Mouse (Mus musculus) embryonic facial prominence, embryonic 15.5 days (tissue): ENCODE measurements around the gene Plaur. TPM values are rescaled to one million over a fixed set of nuclear protein-coding genes. Genes with fewer than 3 reads are reported as not detected.
"Not testable (repeated sequence)": the region's sequence is repeated elsewhere in the genome, so short reads cannot be mapped to it uniquely, and the experiment has no call there.

Source experiments
- ATAC-seq: fragments of 200-750 bp; cut with Nextera tagmentation; 2 replicates; pipeline ENCODE4 v1.8.0; 2017; ENCODE audit warnings: low read depth, moderate TSS enrichment; ENCODE audit not compliant: insufficient number of reproducible peaks, low FRiP score, low TSS enrichment
- H3K27ac ChIP-seq: fragments of 300-500 bp; sonication (generic); replicated peaks from 2 replicates; pipeline ENCODE4 v1.5.1; 2015; ENCODE audit warnings: mild to moderate bottlenecking, inconsistent platforms
- H3K27me3 ChIP-seq: fragments of 300-500 bp; sonication (generic); 2 replicates; pipeline ENCODE4 v1.6.1; 2015; ENCODE audit warnings: inconsistent platforms
- H3K36me3 ChIP-seq: fragments of 300-500 bp; sonication (generic); 2 replicates; pipeline ENCODE4 v1.6.1; 2015; ENCODE audit warnings: mild to moderate bottlenecking, inconsistent platforms
- H3K4me1 ChIP-seq: fragments of 300-500 bp; sonication (generic); 2 replicates; pipeline ENCODE4 v1.6.1; 2015; ENCODE audit warnings: inconsistent platforms
- H3K4me2 ChIP-seq: fragments of 300-500 bp; sonication (generic); replicated peaks from 2 replicates; pipeline ENCODE4 v1.6.1; 2015; ENCODE audit warnings: mild to moderate bottlenecking, inconsistent platforms
- H3K4me3 ChIP-seq: fragments of 300-500 bp; sonication (generic); replicated peaks from 2 replicates; pipeline ENCODE4 v1.5.1; 2015; ENCODE audit warnings: mild to moderate bottlenecking, inconsistent platforms
- H3K9ac ChIP-seq: fragments of 300-500 bp; sonication (generic); 2 replicates; pipeline ENCODE4 v1.6.1; 2015; ENCODE audit warnings: inconsistent platforms
- H3K9me3 ChIP-seq: fragments of 300-500 bp; sonication (generic); replicated peaks from 2 replicates; pipeline ENCODE4 v1.6.1; 2016; ENCODE audit warnings: inconsistent platforms
- WGBS: fragments of 180-500 bp; shearing (Covaris S2); methylation state at CpG from one replicate; pipeline ENCODE4 v1.1.7; 2015; 5-methylcytosine and 5-hydroxymethylcytosine counted together
- polyA plus RNA-seq: library from polyadenylated mRNA; unstranded; fragments of >200 nt; fragmentation: Nextera tagmentation; extraction: Ambion mirVana; gene quantifications from 2 replicates; pipeline ENCODE4 v1.2.1, GENCODE M21; 2015

The Plaur gene
- polyA plus RNA-seq, 1 experiment from 2014 or later, result 8.8 TPM

GRCm38 (mm10) chr7:24517077-24517476, 54.8 kb downstream of the Plaur start:
- H3K27ac ChIP-seq, result no peak overlapping the region
- H3K27me3 ChIP-seq, result no peaks in the 10 kb centered on the region
- no peak for ATAC-seq
- WGBS, result 40% methylated on average over 5 of the region's 5 CpGs
- H3K36me3 ChIP-seq, result peaks cover 22% of the 10 kb centered on the region
- H3K9ac ChIP-seq, result no peak overlapping the region
- no peak overlapping the region for H3K4me2 ChIP-seq
- 0 out of 2 replicates have a peak, but pooled peaks cover 7% of the 10 kb centered on the region for H3K4me1 ChIP-seq
- no peak overlapping the region for H3K4me3 ChIP-seq
- no peaks in the 10 kb centered on the region for H3K9me3 ChIP-seq

- H3K9me3 ChIP-seq, result no peaks in the 10 kb centered on the region
- 0 out of 2 replicates have a peak, but pooled peaks cover 7% of the 10 kb centered on the region for H3K4me1 ChIP-seq
- H3K9ac ChIP-seq, result no peak overlapping the region
- H3K4me3 ChIP-seq, result no peak overlapping the region
- H3K27me3 ChIP-seq, result no peaks in the 10 kb centered on the region
- peaks cover 18% of the 10 kb centered on the region for H3K36me3 ChIP-seq
- H3K27ac ChIP-seq, result no peak overlapping the region
- ATAC-seq, result no peak
- H3K4me2 ChIP-seq, result no peak overlapping the region
- WGBS, result 32% methylated on average over 6 of the region's 6 CpGs
These were observed 55.4 kb downstream of the Plaur start for GRCm38 (mm10) chr7:24517654-24518053.

GRCm38 (mm10) chr7:24519130-24519529, 56.8 kb downstream of the Plaur start:
- H3K4me1 ChIP-seq, result 0 out of 2 replicates have a peak, but pooled peaks cover 7% of the 10 kb centered on the region
- ATAC-seq, result no peak
- no peaks in the 10 kb centered on the region for H3K9me3 ChIP-seq
- H3K36me3 ChIP-seq, result peaks cover 14% of the 10 kb centered on the region
- no peak overlapping the region for H3K9ac ChIP-seq
- no peak overlapping the region for H3K4me3 ChIP-seq
- H3K27ac ChIP-seq, result no peak overlapping the region
- no peaks in the 10 kb centered on the region for H3K27me3 ChIP-seq
- 32% methylated on average over 3 of the region's 3 CpGs for WGBS
- H3K4me2 ChIP-seq, result no peak overlapping the region

- 87% methylated on average over 10 of the region's 10 CpGs for WGBS
- H3K9ac ChIP-seq, H3K9me3 ChIP-seq, ATAC-seq, H3K4me1 ChIP-seq, H3K4me2 ChIP-seq, H3K27ac ChIP-seq, H3K4me3 ChIP-seq, H3K27me3 ChIP-seq: not testable (repeated sequence)
- H3K36me3 ChIP-seq, result peaks cover 14% of the 10 kb centered on the region
These were observed 57.8 kb downstream of the Plaur start for GRCm38 (mm10) chr7:24520054-24520453.

- Histone ChIP-seq H3K9me3 (no peaks in the 10 kb centered on the region), H3K4me1 (peaks cover 17% of the 10 kb centered on the region), H3K27ac (no peak overlapping the region), H3K9ac (no peak overlapping the region), H3K4me2 (no peak overlapping the region), H3K36me3 (no peaks in the 10 kb centered on the region), H3K4me3 (no peak overlapping the region), H3K27me3 (no peaks in the 10 kb centered on the region)
- ATAC-seq, result peak; percentile 46
- WGBS, result 50% methylated on average over 5 of the region's 5 CpGs
These were observed 60.5 kb downstream of the Plaur start for GRCm38 (mm10) chr7:24522805-24523204.

GRCm38 (mm10) chr7:24523723-24524122, 61.4 kb downstream of the Plaur start:
- H3K4me3 ChIP-seq, result no peak overlapping the region
- no peak overlapping the region for H3K27ac ChIP-seq
- ATAC-seq, result no peak
- no peaks in the 10 kb centered on the region for H3K9me3 ChIP-seq
- WGBS, result 83% methylated on average over 6 of the region's 6 CpGs
- no peaks in the 10 kb centered on the region for H3K36me3 ChIP-seq
- no peaks in the 10 kb centered on the region for H3K27me3 ChIP-seq
- no peak overlapping the region for H3K4me2 ChIP-seq
- no peak overlapping the region for H3K9ac ChIP-seq
- peaks cover 17% of the 10 kb centered on the region for H3K4me1 ChIP-seq

GRCm38 (mm10) chr7:24524978-24525377, 62.7 kb downstream of the Plaur start:
- Histone ChIP-seq H3K4me3 (no peak overlapping the region), H3K27me3 (no peaks in the 10 kb centered on the region), H3K4me1 (peaks cover 28% of the 10 kb centered on the region), H3K27ac (no peak overlapping the region), H3K9me3 (no peaks in the 10 kb centered on the region), H3K36me3 (no peaks in the 10 kb centered on the region), H3K4me2 (no peak overlapping the region), H3K9ac (no peak overlapping the region)
- 82% methylated on average over 6 of the region's 6 CpGs for WGBS
- ATAC-seq, result no peak

Other genes with a start within 250 kb of the Plaur start
- 4.3 and 5.3 TPM in 2 replicates for gene Zfp109, start 224.9 kb upstream of the Plaur start, polyA plus RNA-seq
- 4.9 and 5.5 TPM in 2 replicates for gene Zfp108, start 207.7 kb upstream of the Plaur start, polyA plus RNA-seq
- gene Zfp93, start 192.1 kb upstream of the Plaur start, polyA plus RNA-seq, result 8.1 and 10.7 TPM in 2 replicates
- 41.6 and 45.6 TPM in 2 replicates for gene Zfp61, start 161.3 kb upstream of the Plaur start, polyA plus RNA-seq
- gene Zfp94, start 145.8 kb upstream of the Plaur start, polyA plus RNA-seq, result 13.7 and 14.5 TPM in 2 replicates
- not detected in 2 replicates for gene Tescl, start 128.5 kb upstream of the Plaur start, polyA plus RNA-seq
- gene Lypd5, start 113.3 kb upstream of the Plaur start, polyA plus RNA-seq, result 30.8 and 40.2 TPM in 2 replicates
- gene Kcnn4, start 92.2 kb upstream of the Plaur start, polyA plus RNA-seq, result 3.1 and 4.0 TPM in 2 replicates
- 24.8 and 27.6 TPM in 2 replicates for gene Smg9, start 62.9 kb upstream of the Plaur start, polyA plus RNA-seq
- 0.21 TPM in 1 of 2 replicates, not detected in the other for gene Irgc1, start 10.2 kb upstream of the Plaur start, polyA plus RNA-seq
- gene Cadm4, start 19.5 kb downstream of the Plaur start, polyA plus RNA-seq, result 7.5 and 8.0 TPM in 2 replicates
- 65.9 and 69.2 TPM in 2 replicates for gene Zfp428, start 44.5 kb downstream of the Plaur start, polyA plus RNA-seq
- gene AC161166.1, start 50.0 kb downstream of the Plaur start, polyA plus RNA-seq, result 0.62 and 0.72 TPM in 2 replicates
- 11.2 and 11.4 TPM in 2 replicates for gene Irgq, start 68.2 kb downstream of the Plaur start, polyA plus RNA-seq
- 9.4 and 16.4 TPM in 2 replicates for gene Pinlyp, start 83.6 kb downstream of the Plaur start, polyA plus RNA-seq
- 122 and 127 TPM in 2 replicates for gene Xrcc1, start 83.8 kb downstream of the Plaur start, polyA plus RNA-seq
- 27.3 and 27.8 TPM in 2 replicates for gene Ethe1, start 125.1 kb downstream of the Plaur start, polyA plus RNA-seq
- 6.9 and 7.9 TPM in 2 replicates for gene Zfp575, start 125.2 kb downstream of the Plaur start, polyA plus RNA-seq
- gene Phldb3, start 148.3 kb downstream of the Plaur start, polyA plus RNA-seq, result 1.1 and 1.4 TPM in 2 replicates
- gene Lypd3, start 174.1 kb downstream of the Plaur start, polyA plus RNA-seq, result 94.6 and 109 TPM in 2 replicates
- gene Tex101, start 214.2 kb downstream of the Plaur start, polyA plus RNA-seq, result not detected in 2 replicates
- gene BC049730, start 246.8 kb downstream of the Plaur start, polyA plus RNA-seq, result not detected in 2 replicates